Mouse (Mus musculus): ENCODE data around the gene Tti1. TPM values are rescaled to one million over a fixed set of nuclear protein-coding genes. Genes with fewer than 3 reads are reported as not detected.
A peak's percentile ranks its signal among the peaks of the same experiment; 100 is the strongest.

The Tti1 gene
- polyA plus RNA-seq, 1 experiment from 2014 or later = 8.1 TPM

DNA sequence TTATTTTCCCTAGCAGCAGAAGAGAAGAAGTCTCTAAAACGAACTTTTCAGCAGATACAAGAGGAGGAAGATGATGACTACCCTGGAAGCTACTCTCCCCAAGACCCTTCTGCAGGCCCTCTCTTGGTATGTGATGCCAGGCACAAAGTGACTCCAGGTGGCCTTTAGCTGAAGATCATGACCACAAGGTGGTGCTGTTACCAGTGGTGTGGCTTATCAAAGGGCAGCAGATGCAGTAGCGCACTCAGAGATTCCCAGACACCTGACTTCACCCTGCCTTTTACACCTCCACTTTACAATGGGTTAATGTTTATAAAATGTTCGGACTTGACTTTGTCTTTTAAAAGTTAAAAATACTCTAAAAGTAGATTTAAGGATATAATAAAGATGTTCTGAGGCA is 19.7 kb upstream of the Tti1 start:
- H3K9ac ChIP-seq (replicated peaks; ENCODE audit: low read depth) = no peak overlapping the region
- DNase-seq (ENCODE audit: low spot score) = peak; percentile 66
- H3K27me3 ChIP-seq (replicated peaks; ENCODE audit: insufficient read depth, low read length) = no peaks in the 10 kb centered on the region
- WGBS = 65% methylated on average over 3 of the region's 3 CpGs
- ATAC-seq = peak; percentile 41; the same call in 1 of the 2 replicates
- no peak overlapping the region for H3K4me2 ChIP-seq (replicated peaks; ENCODE audit: low read depth, low read length)
- H3K9me3 ChIP-seq (ENCODE audit: low read length) = no peaks in the 10 kb centered on the region
- no peak overlapping the region for H3K4me3 ChIP-seq (ENCODE audit: low read depth, low read length)
- H3K27ac ChIP-seq (ENCODE audit: low read length) = no peak overlapping the region
- H3K4me1 ChIP-seq (ENCODE audit: insufficient read depth, low read depth, low read length) = no peaks in the 10 kb centered on the region
- TF ChIP-seq CTCF (IDR thresholded peaks at IDR 0.05) (peak; percentile 83), EP300 (IDR thresholded peaks at IDR 0.05) (no peak)
- peaks cover 28% of the 10 kb centered on the region; the same call in 1 of the 2 replicates for H3K36me3 ChIP-seq (ENCODE audit: insufficient read depth, low read length)

DNA sequence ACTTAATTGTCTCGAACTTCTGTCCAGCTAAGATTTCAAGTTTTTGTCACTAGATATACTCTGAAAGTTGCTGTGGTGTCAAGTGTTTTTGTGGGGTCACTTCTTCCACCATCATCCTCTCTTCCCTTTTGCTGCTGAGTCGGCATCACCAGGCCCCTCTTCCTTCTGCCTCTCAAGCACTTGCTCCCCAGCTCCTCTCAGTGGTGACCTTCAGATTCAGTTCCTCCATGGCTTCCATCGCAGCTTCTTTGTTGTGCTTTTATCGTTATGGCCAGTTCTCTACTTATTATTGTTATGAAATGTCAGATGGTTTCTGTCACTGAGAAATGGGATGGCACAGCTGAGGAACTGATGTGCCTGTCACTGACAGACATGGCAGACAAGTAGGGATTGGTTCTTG is 18.0 kb upstream of the Tti1 start:
- H3K4me3 ChIP-seq (ENCODE audit: low read depth, low read length) = no peak overlapping the region
- TF ChIP-seq EP300 (IDR thresholded peaks at IDR 0.05) = no peak
- H3K9ac ChIP-seq (replicated peaks; ENCODE audit: low read depth) = no peak overlapping the region
- H3K27ac ChIP-seq (ENCODE audit: low read length) = no peak overlapping the region
- H3K9me3 ChIP-seq (ENCODE audit: low read length) = no peaks in the 10 kb centered on the region
- H3K27me3 ChIP-seq (replicated peaks; ENCODE audit: insufficient read depth, low read length) = no peaks in the 10 kb centered on the region
- H3K36me3 ChIP-seq (ENCODE audit: insufficient read depth, low read length) = peaks cover 32% of the 10 kb centered on the region
- no peak overlapping the region for H3K4me2 ChIP-seq (replicated peaks; ENCODE audit: low read depth, low read length)
- no peaks in the 10 kb centered on the region for H3K4me1 ChIP-seq (ENCODE audit: insufficient read depth, low read depth, low read length)
- WGBS = 54% methylated on average over 4 of the region's 4 CpGs
- no peak for ATAC-seq
- DNase-seq (ENCODE audit: low spot score) = no peak

DNA sequence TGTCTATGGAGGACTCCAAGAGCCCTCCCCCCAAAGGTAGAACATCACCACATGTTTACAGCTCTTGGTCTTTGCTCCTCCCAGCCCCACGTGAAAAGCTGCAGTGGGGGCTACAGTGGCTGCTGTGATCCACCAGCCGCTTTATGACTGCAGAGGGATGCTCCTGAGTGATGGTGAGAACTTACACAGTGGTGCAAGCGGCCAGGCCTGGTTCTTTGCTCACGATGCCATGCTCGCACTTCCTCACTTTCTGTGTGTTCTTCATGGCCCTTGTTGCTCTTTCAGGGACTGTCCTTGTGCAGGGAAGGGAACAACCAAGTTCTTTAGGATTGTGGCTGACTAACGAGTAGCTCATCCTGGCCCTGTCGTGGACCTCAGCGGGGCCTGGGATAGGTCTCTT is 15.3 kb upstream of the Tti1 start:
- Histone ChIP-seq H3K4me3 (ENCODE audit: low read depth, low read length) (no peak overlapping the region), H3K9ac (replicated peaks; ENCODE audit: low read depth) (no peak overlapping the region), H3K27ac (ENCODE audit: low read length) (no peak overlapping the region), H3K27me3 (replicated peaks; ENCODE audit: insufficient read depth, low read length) (no peaks in the 10 kb centered on the region), H3K9me3 (ENCODE audit: low read length) (no peaks in the 10 kb centered on the region), H3K4me1 (ENCODE audit: insufficient read depth, low read depth, low read length) (no peaks in the 10 kb centered on the region), H3K36me3 (ENCODE audit: insufficient read depth, low read length) (peaks cover 30% of the 10 kb centered on the region), H3K4me2 (replicated peaks; ENCODE audit: low read depth, low read length) (no peak overlapping the region)
- DNase-seq (ENCODE audit: low spot score) (no peak), ATAC-seq (no peak)
- TF ChIP-seq EP300 (IDR thresholded peaks at IDR 0.05) (no peak), CTCF (IDR thresholded peaks at IDR 0.05) (no peak)
- WGBS = 86% methylated on average over 8 of the region's 8 CpGs

DNA sequence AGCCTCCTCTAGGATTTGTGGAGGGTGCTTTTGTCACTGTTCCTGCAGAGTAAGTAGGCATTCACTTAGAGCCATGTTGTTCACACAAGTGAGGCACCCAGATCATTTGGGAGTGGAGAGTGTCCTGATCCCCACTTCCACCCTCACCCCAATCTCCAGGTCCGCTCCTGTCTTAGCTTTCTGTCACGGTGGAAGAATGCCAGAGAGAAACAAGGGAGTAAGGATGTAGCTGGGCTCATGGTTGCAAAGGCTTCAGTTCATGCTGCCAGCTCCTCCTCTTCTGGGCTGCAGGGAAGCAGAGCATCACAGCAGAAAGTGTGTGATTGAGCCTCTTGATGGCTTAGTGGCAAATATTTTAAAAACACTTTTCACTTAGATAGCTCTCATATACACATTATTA is 12.2 kb upstream of the Tti1 start:
- Histone ChIP-seq H3K27ac (ENCODE audit: low read length) (no peak overlapping the region), H3K36me3 (ENCODE audit: insufficient read depth, low read length) (peaks cover 30% of the 10 kb centered on the region), H3K4me2 (replicated peaks; ENCODE audit: low read depth, low read length) (no peak overlapping the region), H3K9me3 (ENCODE audit: low read length) (no peaks in the 10 kb centered on the region), H3K27me3 (replicated peaks; ENCODE audit: insufficient read depth, low read length) (no peaks in the 10 kb centered on the region), H3K4me1 (ENCODE audit: insufficient read depth, low read depth, low read length) (no peaks in the 10 kb centered on the region), H3K4me3 (ENCODE audit: low read depth, low read length) (no peak overlapping the region), H3K9ac (replicated peaks; ENCODE audit: low read depth) (no peak overlapping the region)
- no peak for TF ChIP-seq CTCF (IDR thresholded peaks at IDR 0.05)
- TF ChIP-seq EP300 (IDR thresholded peaks at IDR 0.05) = no peak
- ATAC-seq (no peak), DNase-seq (ENCODE audit: low spot score) (no peak)
- 69% methylated on average over 2 of the region's 2 CpGs for WGBS

DNA sequence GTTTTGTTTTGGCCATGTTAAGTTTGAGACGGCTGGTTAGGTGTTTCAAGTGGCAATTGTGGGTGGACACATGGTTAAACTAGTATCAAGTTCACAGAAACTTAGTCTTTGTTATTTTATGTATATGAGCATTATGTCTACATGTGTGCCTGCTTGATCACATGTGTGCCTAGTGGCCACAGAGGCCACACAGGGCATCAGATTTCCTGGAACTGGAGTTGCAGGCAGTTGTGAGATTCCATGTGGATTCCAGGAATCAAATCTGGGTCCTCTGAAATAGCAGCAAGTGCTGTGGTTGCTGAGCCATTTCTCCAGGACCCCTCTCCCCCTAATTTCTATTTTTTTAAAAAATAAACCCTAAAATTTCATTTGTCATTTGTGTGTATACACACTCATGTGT is 11.4 kb upstream of the Tti1 start:
- 48% methylated on average over 1 of the region's 1 CpGs for WGBS
- Histone ChIP-seq H3K9me3 (ENCODE audit: low read length) (no peaks in the 10 kb centered on the region), H3K9ac (replicated peaks; ENCODE audit: low read depth) (no peak overlapping the region), H3K27me3 (replicated peaks; ENCODE audit: insufficient read depth, low read length) (no peaks in the 10 kb centered on the region), H3K4me1 (ENCODE audit: insufficient read depth, low read depth, low read length) (no peaks in the 10 kb centered on the region), H3K36me3 (ENCODE audit: insufficient read depth, low read length) (peaks cover 26% of the 10 kb centered on the region), H3K27ac (ENCODE audit: low read length) (no peak overlapping the region), H3K4me3 (ENCODE audit: low read depth, low read length) (no peak overlapping the region), H3K4me2 (replicated peaks; ENCODE audit: low read depth, low read length) (no peak overlapping the region)
- TF ChIP-seq EP300 (IDR thresholded peaks at IDR 0.05) (no peak), CTCF (IDR thresholded peaks at IDR 0.05) (no peak)
- ATAC-seq (no peak), DNase-seq (ENCODE audit: low spot score) (no peak)

GRCm38 (mm10) chr2:158037571-158037970 is 9.3 kb upstream of the Tti1 start:
- no peak for ATAC-seq
- no peak overlapping the region for H3K27ac ChIP-seq (ENCODE audit: low read length)
- TF ChIP-seq CTCF (IDR thresholded peaks at IDR 0.05) (no peak), EP300 (IDR thresholded peaks at IDR 0.05) (no peak)
- H3K9me3 ChIP-seq (ENCODE audit: low read length) = no peaks in the 10 kb centered on the region
- no peaks in the 10 kb centered on the region for H3K27me3 ChIP-seq (replicated peaks; ENCODE audit: insufficient read depth, low read length)
- DNase-seq (ENCODE audit: low spot score) = no peak
- H3K9ac ChIP-seq (replicated peaks; ENCODE audit: low read depth) = no peak overlapping the region
- no peaks in the 10 kb centered on the region for H3K4me1 ChIP-seq (ENCODE audit: insufficient read depth, low read depth, low read length)
- no peak overlapping the region for H3K4me3 ChIP-seq (ENCODE audit: low read depth, low read length)
- no peak overlapping the region for H3K4me2 ChIP-seq (replicated peaks; ENCODE audit: low read depth, low read length)
- 93% methylated on average over 1 of the region's 1 CpGs for WGBS
- peaks cover 13% of the 10 kb centered on the region; the same call in 1 of the 2 replicates for H3K36me3 ChIP-seq (ENCODE audit: insufficient read depth, low read length)

GRCm38 (mm10) chr2:158036953-158037352 is 8.7 kb upstream of the Tti1 start:
- Histone ChIP-seq H3K27ac (ENCODE audit: low read length) (no peak overlapping the region), H3K4me1 (ENCODE audit: insufficient read depth, low read depth, low read length) (no peaks in the 10 kb centered on the region), H3K9me3 (ENCODE audit: low read length) (no peaks in the 10 kb centered on the region), H3K27me3 (replicated peaks; ENCODE audit: insufficient read depth, low read length) (no peaks in the 10 kb centered on the region), H3K4me2 (replicated peaks; ENCODE audit: low read depth, low read length) (no peak overlapping the region), H3K9ac (replicated peaks; ENCODE audit: low read depth) (no peak overlapping the region), H3K36me3 (ENCODE audit: insufficient read depth, low read length) (peaks cover 13% of the 10 kb centered on the region; the same call in 1 of the 2 replicates), H3K4me3 (ENCODE audit: low read depth, low read length) (no peak overlapping the region)
- TF ChIP-seq CTCF (IDR thresholded peaks at IDR 0.05) = no peak
- TF ChIP-seq EP300 (IDR thresholded peaks at IDR 0.05) = no peak
- DNase-seq (ENCODE audit: low spot score) (no peak), ATAC-seq (no peak)
- 78% methylated on average over 7 of the region's 7 CpGs for WGBS

Data from lung, postnatal 0 days (tissue).